ENCODE assay signal across 23 mouse cellular contexts in the genomic region with DNA sequence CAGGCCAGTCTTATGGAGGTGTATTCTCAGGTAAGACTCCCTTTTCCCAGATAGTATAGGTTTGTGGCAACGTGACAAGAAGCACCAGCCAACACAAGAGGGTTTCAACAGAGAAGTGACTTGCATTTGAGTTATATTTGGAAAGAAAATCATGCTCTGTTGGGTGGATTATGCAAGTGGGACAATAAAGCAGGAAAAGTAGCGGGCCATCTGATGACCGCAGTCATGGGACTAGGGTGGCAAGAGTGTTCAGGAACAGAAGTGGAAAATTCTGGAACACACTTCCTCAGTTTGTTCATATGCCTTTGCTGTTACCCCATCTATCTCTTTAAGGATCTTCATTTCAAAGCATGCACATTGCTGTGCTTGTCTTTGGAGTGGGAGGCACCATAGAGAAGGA.
DNase-seq lines count a peak whose midpoint lies in the region; TF ChIP-seq lines count a peak whose summit lies in the region.
"Had no signal": no experiment of that assay in that cellular context is flagged by ENCODE, and none has a peak within 500 bp of the region (broad histone marks: within the 10 kb centered on the region; RNA-seq: fewer than 3 reads in every experiment).

No protein-coding gene starts in this region.

- TF ChIP-seq EP300 in heart, adult 2 months (IDR thresholded peaks at IDR 0.05; ENCODE audit: insufficient read depth, low read depth, low read length), result no peak

- H3K9ac ChIP-seq in heart, adult 2 months (ENCODE audit: low read depth, low read length), result no peak overlapping the region
- H3K9ac ChIP-seq: embryonic facial prominence, embryonic 12.5 days; embryonic facial prominence, embryonic 15.5 days; forebrain, embryonic 12.5 days; forebrain, embryonic 15.5 days; heart, embryonic 12.5 days; heart, embryonic 15.5 days; hindbrain, embryonic 13.5 days had no signal

- H3K79me2 ChIP-seq in heart, adult 2 months (replicated peaks; ENCODE audit: control insufficient read depth, insufficient read depth, low read length), result no peaks in the 10 kb centered on the region
- no peaks in the 10 kb centered on the region for H3K79me2 ChIP-seq in macrophage (ENCODE audit: inconsistent target)

- no peaks in the 10 kb centered on the region for H3K36me3 ChIP-seq in heart, adult 2 months (ENCODE audit: control insufficient read depth, insufficient read depth, low read length)
- no peaks in the 10 kb centered on the region for H3K36me3 ChIP-seq in macrophage (ENCODE audit: inconsistent target)
- H3K36me3 ChIP-seq: embryonic facial prominence, embryonic 12.5 days; embryonic facial prominence, embryonic 15.5 days; forebrain, embryonic 12.5 days; forebrain, embryonic 15.5 days; heart, embryonic 12.5 days; heart, embryonic 15.5 days; hindbrain, embryonic 10.5 days; hindbrain, embryonic 13.5 days had no signal

- DNase-seq in heart, adult 11 months, result peak; percentile 94
- DNase-seq in heart, adult 2 months, result no peak
- DNase-seq in embryo, embryonic 9.5 days (ENCODE audit: extremely low spot score), result no peak
- DNase-seq in urinary bladder, postnatal 4 days (ENCODE audit: low spot score in 2 of 2), result no peak
- DNase-seq: adrenal gland, adult 8-10 months; adrenal gland, postnatal 25 days; cerebellum, adult 18-20 months; cerebellum, adult 9-10 months; cerebellum, postnatal 14 days; gastrocnemius, postnatal 25 days; heart, postnatal 10 days; heart, postnatal 36 days had no signal

- 87% methylated on average over 3 of the region's 3 CpGs for WGBS in heart, adult 2 months
- WGBS in macrophage (ENCODE audit: missing documents), result 18% methylated on average over 3 of the region's 3 CpGs

- H3K4me3 ChIP-seq in heart, adult 2 months, result no peak overlapping the region
- no peak overlapping the region for H3K4me3 ChIP-seq in bone marrow macrophage, adult 2 months (ENCODE audit: insufficient read depth, low read length)
- no peak overlapping the region for H3K4me3 ChIP-seq in macrophage (ENCODE audit: inconsistent target)
- H3K4me3 ChIP-seq: embryonic facial prominence, embryonic 12.5 days; embryonic facial prominence, embryonic 15.5 days; forebrain, embryonic 12.5 days; forebrain, embryonic 15.5 days; heart, embryonic 12.5 days; heart, embryonic 15.5 days; hindbrain, embryonic 10.5 days; hindbrain, embryonic 13.5 days had no signal

- TF ChIP-seq POLR2A in heart, adult 2 months (IDR thresholded peaks at IDR 0.05; ENCODE audit: insufficient read depth, low read depth, low read length), result no peak
- TF ChIP-seq POLR2A in bone marrow macrophage, adult 2 months (IDR thresholded peaks at IDR 0.05; ENCODE audit: borderline replicate concordance, low read depth, low read length), result no peak

- intact Hi-C loops in heart, adult 2 months (cut with DNase I), result no loop called here

- no peaks in the 10 kb centered on the region for H3K27me3 ChIP-seq in heart, adult 2 months (ENCODE audit: control insufficient read depth, insufficient read depth, low read length)
- H3K27me3 ChIP-seq: embryonic facial prominence, embryonic 12.5 days; embryonic facial prominence, embryonic 15.5 days; forebrain, embryonic 12.5 days; forebrain, embryonic 15.5 days; heart, embryonic 12.5 days; heart, embryonic 15.5 days; hindbrain, embryonic 13.5 days had no signal

- no peak overlapping the region for H3K27ac ChIP-seq in heart, adult 2 months
- peak overlapping the region; percentile 95 for H3K27ac ChIP-seq in bone marrow macrophage, adult 2 months (ENCODE audit: insufficient read depth, low read depth, low read length)
- peak overlapping the region; percentile 92 for H3K27ac ChIP-seq in macrophage
- H3K27ac ChIP-seq: embryonic facial prominence, embryonic 12.5 days; embryonic facial prominence, embryonic 15.5 days; forebrain, embryonic 12.5 days; forebrain, embryonic 15.5 days; heart, embryonic 15.5 days; hindbrain, embryonic 10.5 days; hindbrain, embryonic 13.5 days; hindbrain, postnatal 0 days had no signal

- H3K4me1 ChIP-seq in heart, adult 2 months (ENCODE audit: control insufficient read depth, insufficient read depth, low read length), result peaks cover 9% of the 10 kb centered on the region
- peaks cover 35% of the 10 kb centered on the region for H3K4me1 ChIP-seq in bone marrow macrophage, adult 2 months (ENCODE audit: control insufficient read depth, insufficient read depth, low read length)

- TF ChIP-seq CTCF in heart, adult 2 months (IDR thresholded peaks at IDR 0.05), result no peak
- no peak for TF ChIP-seq CTCF in bone marrow macrophage, adult 2 months (IDR thresholded peaks at IDR 0.05; ENCODE audit: low read depth, low read length)
